19 mouse cellular contexts compared by ENCODE assay signal in genomic region chr8:122313310-122313709, GRCm38 (mm10). TPM values are rescaled to one million over a fixed set of nuclear protein-coding genes. Genes with fewer than 3 reads are reported as not detected.
DNase-seq lines count a peak whose midpoint lies in the region; ATAC-seq and TF ChIP-seq lines count a peak whose summit lies in the region.
"Had no signal": no experiment of that assay in that cellular context is flagged by ENCODE, and none has a peak within 500 bp of the region (broad histone marks: within the 10 kb centered on the region; RNA-seq: fewer than 3 reads in every experiment).

No protein-coding gene starts in this region.

- H3K4me1 ChIP-seq in heart, embryonic 16.5 days (ENCODE audit: control insufficient read depth, insufficient read depth, low read length): peaks cover 69% of the 10 kb centered on the region
- H3K4me1 ChIP-seq in G1E (ENCODE audit: insufficient read depth, low read depth, low read length): peaks cover 100% of the 10 kb centered on the region
- peaks cover 100% of the 10 kb centered on the region for H3K4me1 ChIP-seq in liver, embryonic 13.5 days (replicated peaks)
- H3K4me1 ChIP-seq in kidney, embryonic 16.5 days (ENCODE audit: insufficient read depth, low read length): no peaks in the 10 kb centered on the region; the same call in 1 of the 2 replicates

- 0 out of 2 replicates have a peak, but pooled peaks cover 6% of the 10 kb centered on the region for H3K36me3 ChIP-seq in heart, embryonic 16.5 days (ENCODE audit: control insufficient read depth, insufficient read depth)
- H3K36me3 ChIP-seq in G1E (replicated peaks): peaks cover 99% of the 10 kb centered on the region
- H3K36me3 ChIP-seq in liver, embryonic 13.5 days: peaks cover 99% of the 10 kb centered on the region
- H3K36me3 ChIP-seq in kidney, embryonic 16.5 days (ENCODE audit: insufficient read depth, low read length): no peaks in the 10 kb centered on the region

- no peaks in the 10 kb centered on the region for H3K27me3 ChIP-seq in heart, embryonic 16.5 days (ENCODE audit: control insufficient read depth, insufficient read depth, low read length)
- H3K27me3 ChIP-seq in G1E (ENCODE audit: insufficient read depth, low read length): no peaks in the 10 kb centered on the region
- H3K27me3 ChIP-seq in liver, embryonic 13.5 days: no peaks in the 10 kb centered on the region
- no peaks in the 10 kb centered on the region for H3K27me3 ChIP-seq in kidney, embryonic 16.5 days (ENCODE audit: insufficient read depth, low read length)

- no peak overlapping the region for H3K9ac ChIP-seq in heart, embryonic 16.5 days (ENCODE audit: low read length)
- H3K9ac ChIP-seq in liver, embryonic 13.5 days: peak overlapping the region; percentile 99
- no peak overlapping the region for H3K9ac ChIP-seq in kidney, embryonic 16.5 days (replicated peaks; ENCODE audit: low read length)

- 21% methylated on average over 12 of the region's 12 CpGs for WGBS in heart, embryonic 16.5 days
- 6% methylated on average over 12 of the region's 12 CpGs for WGBS in liver, embryonic 13.5 days (ENCODE audit: insufficient replicate concordance)
- 57% methylated on average over 12 of the region's 12 CpGs for WGBS in kidney, embryonic 16.5 days

- H3K4me2 ChIP-seq in heart, embryonic 16.5 days (ENCODE audit: low read depth, low read length): no peak overlapping the region
- peak overlapping the region; percentile 51 for H3K4me2 ChIP-seq in liver, embryonic 13.5 days
- no peak overlapping the region for H3K4me2 ChIP-seq in kidney, embryonic 16.5 days (replicated peaks; ENCODE audit: low read depth, low read length)

- intact Hi-C loops in heart, postnatal 14 days (cut with DNase I): no loop called here

- H3K9me3 ChIP-seq in heart, embryonic 16.5 days (replicated peaks; ENCODE audit: control insufficient read depth, low read length): no peaks in the 10 kb centered on the region
- no peaks in the 10 kb centered on the region for H3K9me3 ChIP-seq in G1E (replicated peaks)
- no peaks in the 10 kb centered on the region for H3K9me3 ChIP-seq in liver, embryonic 13.5 days (replicated peaks)
- no peaks in the 10 kb centered on the region for H3K9me3 ChIP-seq in kidney, embryonic 16.5 days (ENCODE audit: low read length)

- peak overlapping the region; percentile 43; the same call in 1 of the 2 replicates for H3K27ac ChIP-seq in heart, embryonic 16.5 days (ENCODE audit: low read length)
- H3K27ac ChIP-seq in liver, embryonic 13.5 days: peak overlapping the region; percentile 97
- H3K27ac ChIP-seq in kidney, embryonic 16.5 days (ENCODE audit: low read length): no peak overlapping the region

- no peak for DNase-seq in heart, postnatal 14 days
- peak; percentile 73 for DNase-seq in 416B (ENCODE audit: low read depth)
- peak; percentile 62 for DNase-seq in G1E (ENCODE audit: low spot score)
- peak; percentile 83 for DNase-seq in liver, embryonic 13.5 days
- DNase-seq: adrenal gland, postnatal 25 days; kidney, postnatal 36 days; layer of hippocampus, postnatal 36 days; lung, postnatal 14 days; right cerebral cortex, adult 18-20 months; thymus, postnatal 4 days had no signal

- ATAC-seq in heart, embryonic 16.5 days (replicated peaks; ENCODE audit: extremely low read depth, insufficient read depth, low FRiP score): 0 out of 2 replicates have a peak, but pooled peaks have one; percentile 11
- peak; percentile 61 for ATAC-seq in G1E (ENCODE audit: extremely low read depth, insufficient number of reproducible peaks, low FRiP score, poor library complexity, severe bottlenecking)
- peak; percentile 51 for ATAC-seq in liver, embryonic 13.5 days (ENCODE audit: low read depth)
- no peak for ATAC-seq in kidney, embryonic 16.5 days (ENCODE audit: low FRiP score, low TSS enrichment)
- ATAC-seq in megakaryocyte progenitor cell, adult 5-6 weeks (replicated peaks; ENCODE audit: poor library complexity): no peak
- ATAC-seq: hindbrain, embryonic 16.5 days had no signal

- no peak overlapping the region for H3K4me3 ChIP-seq in heart, embryonic 16.5 days (ENCODE audit: low read length)
- H3K4me3 ChIP-seq in G1E (ENCODE audit: low read depth, low read length): peak overlapping the region; percentile 51; the same call in 1 of the 2 replicates
- H3K4me3 ChIP-seq in liver, embryonic 13.5 days (replicated peaks): peak overlapping the region; percentile 21; the same call in 1 of the 2 replicates
- no peak overlapping the region for H3K4me3 ChIP-seq in kidney, embryonic 16.5 days (ENCODE audit: low read length)

- no peak for TF ChIP-seq CTCF in G1E (IDR thresholded peaks at IDR 0.05; ENCODE audit: low read depth, low read length)

RNA-seq across cellular contexts. Expression of gene Zfpm1, which starts 31.4 kb away (rescaled TPM):
- polyA plus RNA-seq in heart, embryonic 16.5 days (2015; fragmentation: Nextera tagmentation; extraction: Ambion mirVana): 2.9 and 3.1 TPM in 2 replicates
- 10 to 100 TPM; 25.5 to 26.9 TPM for total RNA-seq in heart, postnatal 14 days (2021)
- total RNA-seq in G1E (2014; fragmentation: Nextera tagmentation) (254 and 292 TPM in 2 replicates), G1E (2017) (53.1 and 54.4 TPM in 2 replicates)
- polyA plus RNA-seq in G1E (2012): 1,150 and 1,251 TPM in 2 replicates
- 10.0 and 11.7 TPM in 2 replicates for polyA plus RNA-seq in liver, embryonic 13.5 days (2015; fragmentation: Nextera tagmentation; extraction: Ambion mirVana)
- 1.5 and 1.6 TPM in 2 replicates for polyA plus RNA-seq in kidney, embryonic 16.5 days (2015; fragmentation: Nextera tagmentation; extraction: Ambion mirVana)
- 12.2 and 21.6 TPM in 2 replicates for total RNA-seq in megakaryocyte progenitor cell, adult 5-6 weeks (2015)
- 9.9 and 20.3 TPM in 2 replicates for total RNA-seq in megakaryocyte progenitor cell, adult 5-6 weeks (2017)

RNA-seq across cellular contexts. Expression of gene Trhr2, which starts 47.2 kb away (rescaled TPM):
- not detected in 2 replicates for polyA plus RNA-seq in heart, embryonic 16.5 days (2015; fragmentation: Nextera tagmentation; extraction: Ambion mirVana)
- not detected for total RNA-seq in heart, postnatal 14 days (2021)
- total RNA-seq in G1E (2014; fragmentation: Nextera tagmentation): not detected in 2 replicates
- not detected in 2 replicates for total RNA-seq in G1E (2017)
- polyA plus RNA-seq in G1E (2012): not detected in 2 replicates
- not detected in 2 replicates for polyA plus RNA-seq in liver, embryonic 13.5 days (2015; fragmentation: Nextera tagmentation; extraction: Ambion mirVana)
- polyA plus RNA-seq in kidney, embryonic 16.5 days (2015; fragmentation: Nextera tagmentation; extraction: Ambion mirVana): not detected in 2 replicates
- not detected in 2 replicates for total RNA-seq in megakaryocyte progenitor cell, adult 5-6 weeks (2015)
- not detected in 2 replicates for total RNA-seq in megakaryocyte progenitor cell, adult 5-6 weeks (2017)
- total RNA-seq: adrenal gland, postnatal 25 days; common myeloid progenitor, adult 5-6 weeks; monocyte, adult 5-6 weeks; neutrophil, adult 5-6 weeks had no signal
- polyA plus RNA-seq: gonadal fat pad, adult 2 months; limb, embryonic 11.5 days had no signal

Comparison
In these comparisons a context has a peak if more than half of its experiments do, and no peak if none do; other contexts are left out.
1. ATAC-seq: peak in heart, embryonic 16.5 days (single experiment), G1E (single experiment) and liver, embryonic 13.5 days (single experiment); none in kidney, embryonic 16.5 days (single experiment) and megakaryocyte progenitor cell, adult 5-6 weeks (single experiment).
2. H3K4me3 ChIP-seq: peak in G1E (single experiment) and liver, embryonic 13.5 days (single experiment); none in heart, embryonic 16.5 days (single experiment) and kidney, embryonic 16.5 days (single experiment).
3. DNase-seq: peak in 416B (single experiment), G1E (single experiment) and liver, embryonic 13.5 days (single experiment); none in heart, postnatal 14 days (0 of 2).
4. RNA of gene Zfpm1, which starts 31.4 kb away (polyA plus RNA-seq): 1,150 to 1,251 TPM in G1E; 10.0 to 11.7 TPM in liver, embryonic 13.5 days, 2.9 to 3.1 TPM in heart, embryonic 16.5 days and 1.5 to 1.6 TPM in kidney, embryonic 16.5 days; every median in the first group is over 10 times any median in the second.